Mouse (Mus musculus): ENCODE data around the gene Dap. TPM values are rescaled to one million over a fixed set of nuclear protein-coding genes. Genes with fewer than 3 reads are reported as not detected.

The Dap gene
- polyA plus RNA-seq, 1 experiment from 2014 or later: 67.2 TPM

DNA sequence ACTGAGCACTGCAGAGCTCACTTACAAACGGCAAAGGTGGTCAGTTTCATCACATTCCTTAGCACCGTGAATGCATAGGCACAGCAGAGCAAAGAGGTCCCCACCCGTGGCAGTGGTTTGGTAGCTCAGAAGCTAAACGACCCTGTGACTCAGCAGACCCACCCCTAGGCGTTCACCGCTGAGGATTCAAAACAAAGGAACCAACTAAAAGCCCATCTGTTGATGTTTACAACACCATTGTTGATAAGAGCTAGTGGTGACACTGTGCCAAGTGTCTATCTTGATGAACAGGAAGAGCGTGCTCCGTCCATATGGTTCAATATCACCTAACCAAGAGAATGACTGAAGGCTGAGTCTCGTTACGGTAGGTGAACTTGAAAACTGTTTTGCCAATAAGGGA, 19.1 kb downstream of the Dap start:
- H3K4me3 ChIP-seq (ENCODE audit: low read depth, low read length): no peak overlapping the region
- DNase-seq (ENCODE audit: low spot score) (no peak), ATAC-seq (ENCODE audit: insufficient number of reproducible peaks, low FRiP score, low TSS enrichment, low read depth) (no peak)
- H3K27ac ChIP-seq (replicated peaks; ENCODE audit: low read depth, low read length): no peak overlapping the region
- 80% methylated on average over 10 of the region's 10 CpGs for WGBS
- H3K4me2 ChIP-seq (ENCODE audit: low read depth, severe bottlenecking): no peak overlapping the region
- peaks cover 3% of the 10 kb centered on the region; the same call in 1 of the 2 replicates for H3K9me3 ChIP-seq (ENCODE audit: control insufficient read depth, low read length)
- H3K27me3 ChIP-seq (ENCODE audit: control insufficient read depth, insufficient read depth, low read length): no peaks in the 10 kb centered on the region
- no peak overlapping the region for H3K9ac ChIP-seq (ENCODE audit: low read length)
- peaks cover 4% of the 10 kb centered on the region; the same call in 1 of the 2 replicates for H3K36me3 ChIP-seq (ENCODE audit: control insufficient read depth, insufficient read depth, low read length)
- peaks cover 2% of the 10 kb centered on the region for H3K4me1 ChIP-seq (ENCODE audit: control insufficient read depth, insufficient read depth, low read length)

DNA sequence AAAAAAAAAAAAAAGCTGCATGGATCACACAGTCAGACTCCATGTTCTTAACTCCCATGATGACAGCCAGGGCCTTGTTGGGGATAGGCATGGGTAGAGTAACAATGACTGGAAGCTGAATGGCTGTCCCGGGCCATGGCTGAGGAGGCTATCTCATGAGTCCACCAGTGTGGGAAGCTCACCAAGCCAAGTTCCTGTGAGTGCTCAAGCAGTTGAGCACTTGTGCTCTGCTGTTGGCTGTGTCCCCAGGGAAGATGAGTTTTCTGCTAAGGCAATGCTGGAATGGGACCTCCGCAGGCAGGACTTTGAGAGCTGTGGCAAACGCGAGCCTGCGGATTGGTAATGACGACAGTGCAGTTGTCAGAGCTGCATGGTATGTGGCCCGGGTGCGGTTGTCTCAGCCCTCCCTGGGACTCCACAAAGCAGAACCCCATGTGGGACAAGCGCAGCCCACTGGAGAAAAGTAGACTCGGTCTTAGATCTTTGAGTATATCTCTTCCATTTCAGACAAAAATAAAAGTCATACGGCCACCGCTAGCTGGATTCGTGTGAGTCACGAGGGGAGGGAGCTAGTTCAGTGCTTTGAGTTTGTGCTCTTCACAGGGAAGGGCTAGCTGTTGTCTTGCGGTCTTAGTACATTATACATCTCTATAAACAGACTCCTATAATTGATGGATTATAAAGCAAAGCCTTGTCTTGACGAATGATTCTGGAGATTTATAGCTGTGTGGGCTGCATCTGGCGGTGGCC, 20.8 kb downstream of the Dap start:
- H3K4me1 ChIP-seq (ENCODE audit: control insufficient read depth, insufficient read depth, low read length): peaks cover 9% of the 10 kb centered on the region; the same call in 1 of the 2 replicates
- H3K9ac ChIP-seq (ENCODE audit: low read length): no peak overlapping the region
- no peak overlapping the region for H3K27ac ChIP-seq (replicated peaks; ENCODE audit: low read depth, low read length)
- WGBS: 90% methylated on average over 17 of the region's 17 CpGs
- DNase-seq (ENCODE audit: low spot score) (no peak), ATAC-seq (ENCODE audit: insufficient number of reproducible peaks, low FRiP score, low TSS enrichment, low read depth) (no peak)
- peaks cover 4% of the 10 kb centered on the region; the same call in 1 of the 2 replicates for H3K36me3 ChIP-seq (ENCODE audit: control insufficient read depth, insufficient read depth, low read length)
- H3K9me3 ChIP-seq (ENCODE audit: control insufficient read depth, low read length): peaks cover 3% of the 10 kb centered on the region; the same call in 1 of the 2 replicates
- no peak overlapping the region for H3K4me3 ChIP-seq (ENCODE audit: low read depth, low read length)
- H3K4me2 ChIP-seq (ENCODE audit: low read depth, severe bottlenecking): no peak overlapping the region
- H3K27me3 ChIP-seq (ENCODE audit: control insufficient read depth, insufficient read depth, low read length): no peaks in the 10 kb centered on the region

DNA sequence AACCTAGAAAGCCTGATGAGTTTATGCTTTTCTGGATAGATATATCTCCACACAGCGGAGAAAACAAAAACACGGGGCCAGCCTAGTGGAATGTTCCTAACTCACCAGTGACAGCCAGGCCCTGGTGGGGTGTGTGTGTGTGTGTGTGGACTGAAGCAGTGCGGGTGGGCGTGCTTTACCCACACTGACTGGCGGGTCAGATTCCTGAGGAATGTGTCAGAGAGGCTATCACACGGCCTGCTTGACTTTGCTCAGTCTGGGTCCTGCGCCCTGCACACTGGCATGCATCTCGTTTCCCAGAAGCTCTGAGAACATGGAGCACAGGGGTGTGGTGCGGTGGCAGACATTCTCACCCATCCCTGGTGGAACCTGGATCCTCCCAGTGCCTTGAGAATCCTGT, 21.8 kb downstream of the Dap start:
- H3K4me2 ChIP-seq (ENCODE audit: low read depth, severe bottlenecking): no peak overlapping the region
- H3K27me3 ChIP-seq (ENCODE audit: control insufficient read depth, insufficient read depth, low read length): no peaks in the 10 kb centered on the region
- H3K9me3 ChIP-seq (ENCODE audit: control insufficient read depth, low read length): peaks cover 3% of the 10 kb centered on the region; the same call in 1 of the 2 replicates
- no peak overlapping the region for H3K4me3 ChIP-seq (ENCODE audit: low read depth, low read length)
- DNase-seq (ENCODE audit: low spot score) (no peak), ATAC-seq (ENCODE audit: insufficient number of reproducible peaks, low FRiP score, low TSS enrichment, low read depth) (no peak)
- no peak overlapping the region for H3K27ac ChIP-seq (replicated peaks; ENCODE audit: low read depth, low read length)
- peaks cover 9% of the 10 kb centered on the region; the same call in 1 of the 2 replicates for H3K4me1 ChIP-seq (ENCODE audit: control insufficient read depth, insufficient read depth, low read length)
- no peak overlapping the region for H3K9ac ChIP-seq (ENCODE audit: low read length)
- WGBS: 77% methylated on average over 9 of the region's 9 CpGs
- H3K36me3 ChIP-seq (ENCODE audit: control insufficient read depth, insufficient read depth, low read length): peaks cover 4% of the 10 kb centered on the region; the same call in 1 of the 2 replicates

DNA sequence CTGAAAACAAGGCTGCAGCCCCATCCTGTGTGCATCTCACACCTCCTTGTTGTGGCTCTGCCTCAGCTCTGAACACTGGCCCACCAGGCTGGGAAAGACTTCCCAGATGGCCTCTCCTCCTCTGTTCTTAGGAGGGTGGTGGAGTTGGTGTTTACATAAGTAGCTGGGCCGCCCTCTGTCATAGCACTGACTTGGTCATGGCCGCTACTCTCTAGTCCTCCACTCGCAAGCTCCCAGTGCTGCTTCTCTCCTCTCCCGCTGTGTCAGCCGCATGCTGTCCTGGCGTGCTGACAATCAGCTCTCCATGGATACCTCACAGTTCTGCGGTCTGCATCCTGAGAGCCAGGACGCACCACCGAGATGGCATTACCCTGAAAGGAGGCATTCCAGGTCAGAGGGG, 22.9 kb downstream of the Dap start:
- no peak overlapping the region for H3K4me2 ChIP-seq (ENCODE audit: low read depth, severe bottlenecking)
- ATAC-seq (ENCODE audit: insufficient number of reproducible peaks, low FRiP score, low TSS enrichment, low read depth) (no peak), DNase-seq (ENCODE audit: low spot score) (no peak)
- H3K9ac ChIP-seq (ENCODE audit: low read length): no peak overlapping the region
- H3K27me3 ChIP-seq (ENCODE audit: control insufficient read depth, insufficient read depth, low read length): no peaks in the 10 kb centered on the region
- no peaks in the 10 kb centered on the region; the same call in 1 of the 2 replicates for H3K9me3 ChIP-seq (ENCODE audit: control insufficient read depth, low read length)
- no peak overlapping the region for H3K4me3 ChIP-seq (ENCODE audit: low read depth, low read length)
- 65% methylated on average over 9 of the region's 9 CpGs for WGBS
- no peak overlapping the region for H3K27ac ChIP-seq (replicated peaks; ENCODE audit: low read depth, low read length)
- peaks cover 9% of the 10 kb centered on the region; the same call in 1 of the 2 replicates for H3K4me1 ChIP-seq (ENCODE audit: control insufficient read depth, insufficient read depth, low read length)
- peaks cover 1% of the 10 kb centered on the region; the same call in 1 of the 2 replicates for H3K36me3 ChIP-seq (ENCODE audit: control insufficient read depth, insufficient read depth, low read length)

DNA sequence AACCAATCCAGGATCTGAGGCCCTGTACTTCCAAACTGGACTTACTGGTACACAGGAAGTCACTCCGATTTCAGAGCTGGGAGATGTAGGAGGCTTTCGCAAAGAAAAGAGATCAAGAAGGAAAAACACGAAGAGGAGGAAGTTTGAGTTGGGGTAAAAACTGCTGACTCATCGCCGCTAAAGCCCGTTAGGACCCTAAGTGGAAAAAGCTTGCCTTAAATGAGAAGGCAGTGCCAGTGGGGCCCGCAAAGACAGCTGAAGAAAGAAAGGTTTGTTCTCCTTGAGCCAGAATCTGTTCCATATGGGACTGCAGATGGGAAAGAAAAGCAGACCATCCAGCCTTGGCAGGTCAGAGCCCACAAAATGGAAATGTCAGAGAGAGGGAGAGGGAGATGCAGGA, 24.8 kb downstream of the Dap start:
- Histone ChIP-seq H3K36me3 (ENCODE audit: control insufficient read depth, insufficient read depth, low read length) (no peaks in the 10 kb centered on the region), H3K27ac (replicated peaks; ENCODE audit: low read depth, low read length) (0 out of 2 replicates have a peak overlapping the region, but pooled peaks have one; percentile 36), H3K4me1 (ENCODE audit: control insufficient read depth, insufficient read depth, low read length) (peaks cover 9% of the 10 kb centered on the region; the same call in 1 of the 2 replicates), H3K9ac (ENCODE audit: low read length) (no peak overlapping the region), H3K4me3 (ENCODE audit: low read depth, low read length) (no peak overlapping the region), H3K9me3 (ENCODE audit: control insufficient read depth, low read length) (no peaks in the 10 kb centered on the region), H3K4me2 (ENCODE audit: low read depth, severe bottlenecking) (no peak overlapping the region), H3K27me3 (ENCODE audit: control insufficient read depth, insufficient read depth, low read length) (no peaks in the 10 kb centered on the region)
- peak; percentile 42 for DNase-seq (ENCODE audit: low spot score)
- WGBS: 57% methylated on average over 7 of the region's 7 CpGs
- no peak; the same call in 1 of the 2 replicates for ATAC-seq (ENCODE audit: insufficient number of reproducible peaks, low FRiP score, low TSS enrichment, low read depth)

DNA sequence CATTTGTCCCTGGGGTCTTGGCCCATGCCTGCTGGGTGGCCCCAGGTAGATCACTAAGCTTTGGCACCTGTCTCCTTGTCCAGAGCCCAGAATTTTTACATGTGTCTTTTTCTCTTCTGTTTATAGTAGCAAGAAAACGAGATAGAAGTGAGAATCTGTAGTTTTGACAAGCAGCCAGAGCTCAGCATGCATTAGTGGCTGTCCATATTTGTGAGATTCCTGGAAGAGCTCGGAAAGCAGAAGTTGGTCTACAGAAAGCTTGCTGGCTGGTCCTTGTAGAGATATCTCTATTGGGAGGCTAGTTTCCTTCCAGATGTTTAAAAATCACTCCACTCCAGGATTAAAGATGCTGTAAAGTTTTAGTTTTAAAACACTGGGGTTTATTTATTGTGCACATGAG, 25.9 kb downstream of the Dap start:
- no peak overlapping the region for H3K4me2 ChIP-seq (ENCODE audit: low read depth, severe bottlenecking)
- no peaks in the 10 kb centered on the region for H3K27me3 ChIP-seq (ENCODE audit: control insufficient read depth, insufficient read depth, low read length)
- WGBS: 74% methylated on average over 2 of the region's 2 CpGs
- H3K9ac ChIP-seq (ENCODE audit: low read length): no peak overlapping the region
- peaks cover 9% of the 10 kb centered on the region; the same call in 1 of the 2 replicates for H3K4me1 ChIP-seq (ENCODE audit: control insufficient read depth, insufficient read depth, low read length)
- H3K4me3 ChIP-seq (ENCODE audit: low read depth, low read length): no peak overlapping the region
- H3K27ac ChIP-seq (replicated peaks; ENCODE audit: low read depth, low read length): no peak overlapping the region
- H3K36me3 ChIP-seq (ENCODE audit: control insufficient read depth, insufficient read depth, low read length): no peaks in the 10 kb centered on the region
- H3K9me3 ChIP-seq (ENCODE audit: control insufficient read depth, low read length): no peaks in the 10 kb centered on the region
- ATAC-seq (ENCODE audit: insufficient number of reproducible peaks, low FRiP score, low TSS enrichment, low read depth) (no peak), DNase-seq (ENCODE audit: low spot score) (no peak)

DNA sequence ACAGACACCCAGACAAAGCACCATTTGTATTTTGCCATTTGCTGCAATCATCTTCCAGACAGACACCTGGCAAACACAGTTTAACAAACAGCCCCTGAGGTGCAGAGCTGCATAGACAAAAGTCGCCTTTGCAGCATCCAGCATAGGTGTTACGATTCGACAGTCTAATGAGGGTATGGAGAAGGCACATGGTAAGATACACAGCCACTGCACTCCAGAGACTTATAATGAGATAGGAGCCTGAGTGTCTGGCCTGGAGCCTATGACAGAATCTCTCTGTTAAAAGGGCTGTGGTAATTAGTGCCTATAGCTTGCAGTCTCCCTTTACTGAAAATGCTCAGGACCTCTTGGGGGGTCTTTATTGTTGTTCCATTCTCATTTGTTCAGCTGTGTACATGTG, 26.6 kb downstream of the Dap start:
- no peaks in the 10 kb centered on the region for H3K9me3 ChIP-seq (ENCODE audit: control insufficient read depth, low read length)

DNA sequence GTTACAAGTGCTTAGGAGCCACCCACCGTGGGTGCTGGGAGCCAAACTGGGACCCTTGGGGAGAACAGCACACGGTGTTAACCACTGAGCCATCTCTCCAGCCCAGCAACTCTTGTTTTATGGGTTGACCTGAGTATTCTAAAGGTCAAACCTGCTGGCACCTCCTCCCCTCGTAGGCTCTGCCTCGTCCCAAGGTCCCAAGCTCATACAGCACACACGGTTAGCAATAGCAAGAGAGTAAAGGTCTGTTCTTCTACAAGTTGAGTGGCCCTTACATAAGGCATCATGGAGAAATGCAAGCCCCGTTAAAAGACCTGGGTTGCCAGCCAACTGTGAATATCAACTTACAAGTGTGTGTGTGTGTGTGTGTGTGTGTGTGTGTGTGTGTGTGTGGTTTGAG, 27.1 kb downstream of the Dap start:
- WGBS: 78% methylated on average over 6 of the region's 6 CpGs
- ATAC-seq (ENCODE audit: insufficient number of reproducible peaks, low FRiP score, low TSS enrichment, low read depth): no peak
- no peak for DNase-seq (ENCODE audit: low spot score)
- no peak overlapping the region for H3K4me2 ChIP-seq (ENCODE audit: low read depth, severe bottlenecking)
- no peak overlapping the region for H3K4me3 ChIP-seq (ENCODE audit: low read depth, low read length)
- H3K27me3 ChIP-seq (ENCODE audit: control insufficient read depth, insufficient read depth, low read length): no peaks in the 10 kb centered on the region
- no peak overlapping the region for H3K9ac ChIP-seq (ENCODE audit: low read length)
- no peaks in the 10 kb centered on the region for H3K9me3 ChIP-seq (ENCODE audit: control insufficient read depth, low read length)
- no peak overlapping the region for H3K27ac ChIP-seq (replicated peaks; ENCODE audit: low read depth, low read length)
- H3K4me1 ChIP-seq (ENCODE audit: control insufficient read depth, insufficient read depth, low read length): peaks cover 9% of the 10 kb centered on the region; the same call in 1 of the 2 replicates
- no peaks in the 10 kb centered on the region for H3K36me3 ChIP-seq (ENCODE audit: control insufficient read depth, insufficient read depth, low read length)

More for the DNA sequence above, 26.6 kb downstream of the Dap start:
- Histone ChIP-seq H3K4me1 (ENCODE audit: control insufficient read depth, insufficient read depth, low read length) (peaks cover 9% of the 10 kb centered on the region; the same call in 1 of the 2 replicates), H3K9ac (ENCODE audit: low read length) (no peak overlapping the region), H3K27me3 (ENCODE audit: control insufficient read depth, insufficient read depth, low read length) (no peaks in the 10 kb centered on the region), H3K4me2 (ENCODE audit: low read depth, severe bottlenecking) (no peak overlapping the region), H3K36me3 (ENCODE audit: control insufficient read depth, insufficient read depth, low read length) (no peaks in the 10 kb centered on the region), H3K4me3 (ENCODE audit: low read depth, low read length) (no peak overlapping the region), H3K27ac (replicated peaks; ENCODE audit: low read depth, low read length) (no peak overlapping the region)
- DNase-seq (ENCODE audit: low spot score): no peak
- WGBS: 80% methylated on average over 3 of the region's 3 CpGs
- no peak for ATAC-seq (ENCODE audit: insufficient number of reproducible peaks, low FRiP score, low TSS enrichment, low read depth)
